Mouse (Mus musculus) spleen, adult 2 months (tissue): Measurements from ENCODE around the gene Ap5b1.

Experiments
- CTCF ChIP-seq: fragments of 200-500 bp; IDR thresholded peaks from 2 replicates; pipeline ENCODE4 v1.5.1; 2011; ENCODE audit warnings: mild to moderate bottlenecking, inconsistent platforms; ENCODE audit not compliant: insufficient read depth, insufficient read length, insufficient replicate concordance; ENCODE audit errors: extremely low read depth
- POLR2A ChIP-seq: fragments of 200-500 bp; IDR thresholded peaks from 2 replicates; pipeline ENCODE4 v1.6.1; 2011; ENCODE audit warnings: low read depth, low read length, inconsistent platforms

DNA sequence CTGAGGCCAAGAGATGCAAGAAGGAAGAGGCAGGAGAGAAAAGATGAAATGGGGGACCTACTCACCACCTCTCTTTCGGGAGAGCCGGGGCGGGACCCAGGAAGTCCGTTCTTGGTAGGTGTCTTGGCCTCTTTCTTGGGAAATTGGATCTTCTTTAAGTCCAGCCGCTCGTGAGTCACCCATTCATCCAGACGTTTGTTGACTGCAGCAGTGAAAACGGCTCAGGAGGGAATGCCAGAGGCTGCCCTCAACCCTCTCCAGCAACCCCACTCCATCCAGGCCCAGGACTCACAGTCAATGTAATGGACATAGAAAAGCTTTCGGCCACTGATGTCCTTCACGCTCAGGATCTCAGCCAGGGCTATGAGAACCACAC, 41.3 kb downstream of the Ap5b1 start:
- TF ChIP-seq CTCF (no peak), POLR2A (no peak)
